Mouse (Mus musculus): ENCODE data around the gene Gins2. TPM values are rescaled to one million over a fixed set of nuclear protein-coding genes. Genes with fewer than 3 reads are reported as not detected.

Gins2 gene
- polyA plus RNA-seq, 1 experiment = 35.4 TPM

- Histone ChIP-seq H3K4me1 (peaks cover 34% of the 10 kb centered on the region), H3K36me3 (replicated peaks; ENCODE audit: low read length) (no peaks in the 10 kb centered on the region), H3K9me3 (peaks cover 7% of the 10 kb centered on the region), H3K27me3 (replicated peaks) (peaks cover 44% of the 10 kb centered on the region), H3K4me3 (replicated peaks) (peak overlapping the region; percentile 83)
- TF ChIP-seq GATA1 (IDR thresholded peaks at IDR 0.05; ENCODE audit: borderline replicate concordance, low read length) = no peak
- no peak for TF ChIP-seq FLI1 (IDR thresholded peaks at IDR 0.05; ENCODE audit: low read length)
Measured at GRCm38 (mm10) chr8:120607460-120607859, 18.4 kb upstream of the Gins2 start.

- Histone ChIP-seq H3K27me3 (replicated peaks) (peaks cover 19% of the 10 kb centered on the region), H3K9me3 (peaks cover 9% of the 10 kb centered on the region), H3K36me3 (replicated peaks; ENCODE audit: low read length) (no peaks in the 10 kb centered on the region), H3K4me3 (replicated peaks) (no peak overlapping the region), H3K4me1 (peaks cover 25% of the 10 kb centered on the region)
- no peak for TF ChIP-seq GATA1 (IDR thresholded peaks at IDR 0.05; ENCODE audit: borderline replicate concordance, low read length)
Measured at GRCm38 (mm10) chr8:120602672-120603071, 13.6 kb upstream of the Gins2 start.

- Histone ChIP-seq H3K4me1 (peaks cover 23% of the 10 kb centered on the region), H3K27me3 (replicated peaks) (peaks cover 11% of the 10 kb centered on the region), H3K9me3 (peaks cover 11% of the 10 kb centered on the region), H3K36me3 (replicated peaks; ENCODE audit: low read length) (no peaks in the 10 kb centered on the region), H3K4me3 (replicated peaks) (no peak overlapping the region)
- no peak for TF ChIP-seq GATA1 (IDR thresholded peaks at IDR 0.05; ENCODE audit: borderline replicate concordance, low read length)
- no peak for TF ChIP-seq FLI1 (IDR thresholded peaks at IDR 0.05; ENCODE audit: low read length)
Measured at GRCm38 (mm10) chr8:120599504-120599903, 10.4 kb upstream of the Gins2 start.

GRCm38 (mm10) chr8:120598579-120598978 lies 9.5 kb upstream of the Gins2 start:
- TF ChIP-seq FLI1 (IDR thresholded peaks at IDR 0.05; ENCODE audit: low read length) (no peak), GATA1 (IDR thresholded peaks at IDR 0.05; ENCODE audit: borderline replicate concordance, low read length) (no peak)
- no peak overlapping the region for H3K4me3 ChIP-seq (replicated peaks)

GRCm38 (mm10) chr8:120595963-120596362 lies 6.9 kb upstream of the Gins2 start:
- peaks cover 5% of the 10 kb centered on the region; the same call in 1 of the 2 replicates for H3K9me3 ChIP-seq
- no peaks in the 10 kb centered on the region for H3K36me3 ChIP-seq (replicated peaks; ENCODE audit: low read length)
- H3K27me3 ChIP-seq (replicated peaks) = peaks cover 2% of the 10 kb centered on the region
- peaks cover 33% of the 10 kb centered on the region for H3K4me1 ChIP-seq
- no peak overlapping the region for H3K4me3 ChIP-seq (replicated peaks)
- TF ChIP-seq FLI1 (IDR thresholded peaks at IDR 0.05; ENCODE audit: low read length) (no peak), GATA1 (IDR thresholded peaks at IDR 0.05; ENCODE audit: borderline replicate concordance, low read length) (no peak)

More at GRCm38 (mm10) chr8:120598579-120598978, 9.5 kb upstream of the Gins2 start:
- H3K9me3 ChIP-seq = peaks cover 14% of the 10 kb centered on the region
- peaks cover 20% of the 10 kb centered on the region for H3K4me1 ChIP-seq
- H3K36me3 ChIP-seq (replicated peaks; ENCODE audit: low read length) = no peaks in the 10 kb centered on the region
- peaks cover 11% of the 10 kb centered on the region for H3K27me3 ChIP-seq (replicated peaks)

GRCm38 (mm10) chr8:120594571-120594970 lies 5.5 kb upstream of the Gins2 start:
- TF ChIP-seq FLI1 (IDR thresholded peaks at IDR 0.05; ENCODE audit: low read length) (no peak), GATA1 (IDR thresholded peaks at IDR 0.05; ENCODE audit: borderline replicate concordance, low read length) (no peak)
- Histone ChIP-seq H3K4me3 (replicated peaks) (no peak overlapping the region), H3K4me1 (peaks cover 40% of the 10 kb centered on the region), H3K27me3 (replicated peaks) (peaks cover 2% of the 10 kb centered on the region), H3K9me3 (peaks cover 5% of the 10 kb centered on the region; the same call in 1 of the 2 replicates), H3K36me3 (replicated peaks; ENCODE audit: low read length) (no peaks in the 10 kb centered on the region)

- H3K36me3 ChIP-seq (replicated peaks; ENCODE audit: low read length) = peaks cover 6% of the 10 kb centered on the region
- peaks cover 2% of the 10 kb centered on the region for H3K27me3 ChIP-seq (replicated peaks)
- peaks cover 5% of the 10 kb centered on the region; the same call in 1 of the 2 replicates for H3K9me3 ChIP-seq
- TF ChIP-seq FLI1 (IDR thresholded peaks at IDR 0.05; ENCODE audit: low read length) (no peak), GATA1 (IDR thresholded peaks at IDR 0.05; ENCODE audit: borderline replicate concordance, low read length) (no peak)
- H3K4me1 ChIP-seq = peaks cover 58% of the 10 kb centered on the region
- no peak overlapping the region for H3K4me3 ChIP-seq (replicated peaks)
Measured at GRCm38 (mm10) chr8:120591587-120592292, 2.6 kb upstream of the Gins2 start.

GRCm38 (mm10) chr8:120589921-120590320 lies 817 bp upstream of the Gins2 start:
- TF ChIP-seq FLI1 (IDR thresholded peaks at IDR 0.05; ENCODE audit: low read length) (no peak), GATA1 (IDR thresholded peaks at IDR 0.05; ENCODE audit: borderline replicate concordance, low read length) (no peak)
- Histone ChIP-seq H3K4me1 (peaks cover 47% of the 10 kb centered on the region), H3K4me3 (replicated peaks) (peak overlapping the region; percentile 95), H3K36me3 (replicated peaks; ENCODE audit: low read length) (peaks cover 22% of the 10 kb centered on the region), H3K27me3 (replicated peaks) (peaks cover 2% of the 10 kb centered on the region), H3K9me3 (peaks cover 5% of the 10 kb centered on the region; the same call in 1 of the 2 replicates)

GRCm38 (mm10) chr8:120585521-120585920 lies 3.6 kb downstream of the Gins2 start:
- Histone ChIP-seq H3K27me3 (replicated peaks) (no peaks in the 10 kb centered on the region), H3K4me3 (replicated peaks) (no peak overlapping the region), H3K4me1 (peaks cover 61% of the 10 kb centered on the region), H3K9me3 (no peaks in the 10 kb centered on the region), H3K36me3 (replicated peaks; ENCODE audit: low read length) (peaks cover 59% of the 10 kb centered on the region)
- TF ChIP-seq GATA1 (IDR thresholded peaks at IDR 0.05; ENCODE audit: borderline replicate concordance, low read length) (no peak), FLI1 (IDR thresholded peaks at IDR 0.05; ENCODE audit: low read length) (no peak)

GRCm38 (mm10) chr8:120581811-120582210 lies 7.3 kb downstream of the Gins2 start:
- H3K4me3 ChIP-seq (replicated peaks) = no peak overlapping the region
- peaks cover 56% of the 10 kb centered on the region for H3K4me1 ChIP-seq
- H3K9me3 ChIP-seq = no peaks in the 10 kb centered on the region
- no peaks in the 10 kb centered on the region for H3K27me3 ChIP-seq (replicated peaks)
- H3K36me3 ChIP-seq (replicated peaks; ENCODE audit: low read length) = peaks cover 90% of the 10 kb centered on the region
- TF ChIP-seq FLI1 (IDR thresholded peaks at IDR 0.05; ENCODE audit: low read length) = no peak
- no peak for TF ChIP-seq GATA1 (IDR thresholded peaks at IDR 0.05; ENCODE audit: borderline replicate concordance, low read length)

Measured in megakaryocyte, embryonic 14.5 days (primary cell).